Mouse (Mus musculus) right cerebral cortex, postnatal 25 days (tissue): Measurements from ENCODE around the gene Mlph.

Experiments used
- DNase-seq: peaks from one replicate; pipeline ENCODE4 v3.0.0; 2022

The Mlph gene

DNA sequence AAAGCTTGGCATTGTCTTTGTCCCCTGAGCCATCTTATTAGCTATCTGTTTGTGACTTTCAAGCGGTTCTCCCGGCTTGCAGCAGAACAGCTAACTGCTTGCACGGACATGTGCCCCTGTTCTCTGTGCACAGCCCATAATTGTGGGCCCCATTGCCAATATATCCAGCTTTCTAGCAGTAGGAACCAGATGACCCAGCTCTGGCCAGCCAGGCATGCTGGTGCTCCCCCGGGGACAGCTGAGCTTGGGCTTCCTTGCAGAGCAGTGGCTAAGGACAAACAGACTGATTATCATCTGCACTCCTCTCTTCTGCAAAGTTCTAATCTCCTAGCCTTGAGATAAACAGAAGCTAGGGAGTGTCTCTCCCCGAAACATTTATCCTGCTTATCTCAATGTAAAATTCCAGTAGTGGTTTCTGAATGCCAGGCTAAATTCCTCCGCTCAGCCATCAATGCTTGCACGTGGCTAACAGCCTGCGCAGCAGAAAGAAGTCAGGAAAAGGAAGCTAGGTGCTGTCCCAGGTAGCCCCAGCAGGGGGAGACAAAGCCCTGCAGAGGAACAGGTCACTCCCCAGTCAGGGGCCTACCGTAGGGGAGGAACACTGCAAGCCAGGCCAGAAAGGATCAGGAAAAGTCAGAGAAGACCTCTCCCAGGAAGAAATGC lies 58.2 kb downstream of the Mlph start:
- peak; percentile 92 for DNase-seq

DNA sequence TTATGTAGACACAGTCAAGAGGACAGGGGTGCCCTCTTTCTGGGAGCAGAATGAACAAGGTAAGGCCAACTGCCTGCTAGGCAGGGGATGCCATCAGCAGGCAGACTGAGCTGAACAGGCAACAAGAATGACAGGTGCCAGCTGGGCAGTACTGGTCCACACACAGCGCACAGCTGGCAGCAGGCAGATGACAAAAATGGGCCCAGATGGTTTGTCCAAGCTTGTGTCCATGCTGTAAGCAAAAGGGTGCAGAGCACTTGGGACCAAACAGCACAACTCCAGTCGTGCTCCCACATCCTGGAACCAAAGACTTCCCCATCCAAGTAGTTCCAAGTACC lies 58.7 kb downstream of the Mlph start:
- DNase-seq: no peak

DNA sequence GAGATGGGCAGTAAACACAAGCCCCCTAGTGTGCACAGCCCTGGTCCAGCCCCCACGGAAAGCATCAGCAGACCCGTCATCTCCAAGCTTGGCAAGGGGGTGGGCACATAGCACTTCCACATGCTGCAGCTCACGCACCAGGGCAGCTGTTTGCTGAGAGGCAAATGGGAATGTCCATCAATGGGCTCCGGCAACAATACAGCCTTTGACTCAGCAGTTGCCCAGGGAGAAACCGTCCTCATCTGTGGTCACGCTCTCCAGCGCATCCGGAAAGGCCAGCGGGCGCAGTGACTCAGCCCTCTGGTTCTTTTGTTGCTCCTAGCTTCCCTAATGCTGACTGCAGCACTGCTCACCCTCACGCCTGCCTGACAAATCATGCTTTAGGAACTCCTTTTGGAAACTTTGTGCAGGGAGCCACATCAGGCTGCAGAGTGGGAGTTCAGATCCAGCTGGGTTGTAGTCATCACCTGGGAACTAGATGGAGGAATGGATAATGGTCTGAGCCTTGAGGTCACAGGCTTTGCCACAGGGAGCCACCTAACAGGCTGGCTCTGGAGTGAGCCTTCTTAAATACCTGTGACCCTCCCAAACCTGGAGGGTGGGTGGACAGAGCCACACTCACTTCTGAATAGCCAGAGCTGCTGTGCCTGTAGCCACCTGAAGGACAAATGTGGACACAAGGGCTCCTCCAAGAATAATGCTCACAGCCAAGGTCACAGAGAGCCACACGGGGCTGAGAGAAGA lies 60.2 kb downstream of the Mlph start:
- DNase-seq: peak; percentile 62

DNA sequence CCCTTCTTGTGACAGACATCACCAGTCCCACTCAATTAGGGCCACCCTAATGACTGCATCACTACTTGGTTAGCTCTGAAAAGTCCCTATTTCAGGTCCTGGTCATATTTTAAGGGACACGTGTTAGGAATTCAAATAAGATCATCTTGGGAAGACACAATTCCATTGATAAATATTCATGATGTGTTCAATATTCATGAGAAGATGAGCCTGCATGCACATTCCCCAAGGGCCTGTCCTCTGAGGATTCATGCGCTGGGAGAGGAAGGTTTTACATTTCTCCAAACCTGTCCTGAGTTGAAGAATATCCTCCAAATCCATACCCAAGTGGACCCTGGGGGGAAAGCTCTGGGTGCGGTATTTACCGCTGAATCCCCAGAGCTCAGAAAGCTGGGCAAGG lies 61.1 kb downstream of the Mlph start:
- no peak for DNase-seq

DNA sequence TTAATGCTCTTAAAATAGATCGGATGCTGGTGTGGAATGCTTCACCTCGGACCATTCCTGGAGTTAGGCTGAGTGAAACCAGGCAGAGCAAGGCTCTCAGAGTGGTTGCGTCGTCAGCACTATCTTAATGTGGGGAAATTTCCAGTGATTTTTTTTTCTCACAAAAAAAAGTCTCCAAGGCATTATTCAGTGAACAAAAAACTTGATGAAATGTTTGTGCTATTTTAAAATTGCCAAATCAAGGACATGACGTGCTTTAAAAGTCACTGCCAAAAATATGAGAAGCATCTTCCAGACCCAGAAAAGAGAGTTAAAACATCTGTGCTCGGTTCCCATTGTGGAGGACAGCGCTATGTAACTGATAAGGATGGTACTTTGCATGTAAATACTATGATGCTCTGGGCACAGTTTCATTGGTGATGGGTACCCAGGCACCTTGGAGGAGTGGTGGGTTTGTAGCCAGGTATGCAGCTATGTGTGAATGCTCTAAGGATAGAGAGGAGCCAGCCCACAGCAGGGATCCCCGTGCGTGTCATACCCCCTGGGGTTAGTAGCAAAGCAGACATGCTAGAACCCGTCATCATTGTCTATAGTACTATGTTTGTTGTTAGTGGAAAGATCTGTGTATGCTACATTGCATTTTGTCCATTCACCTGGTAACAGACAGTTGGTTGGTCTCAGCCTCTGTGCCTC lies 65.9 kb downstream of the Mlph start:
- DNase-seq: no peak

DNA sequence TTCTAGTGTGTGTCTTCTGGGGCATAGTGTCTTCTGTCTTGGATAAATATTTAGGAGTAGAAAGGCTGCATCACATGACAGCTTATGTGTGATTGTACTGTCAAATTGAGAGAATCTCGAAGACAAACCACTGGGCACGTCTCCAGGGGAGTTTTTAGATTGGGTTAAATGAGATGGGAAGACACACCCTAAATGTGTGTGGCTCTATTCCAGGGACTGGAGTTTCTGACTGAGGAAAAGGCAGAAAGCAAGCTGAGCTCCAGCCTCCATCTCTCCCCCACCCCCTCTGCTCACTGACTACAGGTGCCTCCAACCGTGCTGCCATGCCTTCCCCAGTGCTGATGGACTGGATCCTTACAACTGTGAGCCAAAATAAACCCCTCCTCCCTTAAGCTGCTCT lies 66.5 kb downstream of the Mlph start:
- DNase-seq: no peak

DNA sequence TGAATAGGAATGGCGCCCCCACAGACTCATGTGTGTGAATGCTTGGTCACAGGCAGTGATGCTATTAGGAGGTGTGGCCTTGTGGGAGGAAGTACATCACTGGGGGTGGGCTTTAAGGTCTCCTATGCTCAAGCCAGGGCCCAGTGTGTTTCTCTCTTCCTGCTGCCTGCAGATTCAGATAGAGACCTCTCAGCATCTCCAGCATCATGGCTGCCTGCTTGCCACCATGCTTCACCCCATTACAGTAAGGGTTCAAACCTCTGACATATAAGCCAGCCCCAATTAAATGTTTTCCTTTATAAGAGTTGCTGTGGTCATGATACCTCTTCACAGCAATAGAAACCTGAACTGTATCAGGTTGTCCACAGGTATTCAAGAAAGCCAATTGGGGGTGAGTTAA lies 81.0 kb downstream of the Mlph start:
- DNase-seq: no peak

DNA sequence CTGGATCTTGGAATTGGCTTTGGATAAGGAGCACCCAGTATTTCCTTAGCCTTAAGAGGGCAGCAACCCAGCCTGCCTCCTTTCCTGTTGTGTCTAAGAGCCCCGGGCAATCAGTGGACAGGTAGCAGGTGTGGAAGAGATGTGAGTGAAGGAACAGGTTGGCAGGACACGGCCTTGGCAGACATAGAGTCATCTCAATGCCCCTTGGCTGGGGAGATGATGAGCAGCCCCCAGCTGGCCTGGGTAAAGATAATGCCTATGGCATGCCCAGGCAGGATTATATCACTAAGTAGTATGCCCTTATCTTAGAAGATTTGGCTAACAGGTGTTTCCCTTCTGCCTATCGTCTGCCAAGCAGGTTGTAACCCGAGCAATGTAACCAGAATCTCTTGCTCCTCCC lies 82.3 kb downstream of the Mlph start:
- DNase-seq: no peak

DNA sequence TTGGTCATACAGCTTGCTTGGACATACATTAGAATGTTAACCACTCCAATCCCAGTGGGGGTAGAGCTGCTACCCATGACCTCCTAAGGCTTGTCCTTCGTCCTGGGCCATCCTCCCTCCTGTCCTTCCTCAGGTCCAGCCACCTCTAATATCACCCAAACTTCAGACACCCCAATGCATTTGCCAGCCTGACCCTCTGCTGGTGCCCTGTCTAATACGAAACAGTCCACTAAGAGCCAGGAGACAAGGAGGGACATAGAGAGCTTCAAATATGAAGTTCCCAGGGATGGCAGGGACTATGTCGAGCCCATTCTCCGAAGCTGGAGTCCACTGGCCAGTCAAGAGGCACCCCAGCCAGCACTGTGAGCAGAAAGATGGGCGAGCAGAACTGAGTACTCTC lies 82.8 kb downstream of the Mlph start:
- DNase-seq: no peak

DNA sequence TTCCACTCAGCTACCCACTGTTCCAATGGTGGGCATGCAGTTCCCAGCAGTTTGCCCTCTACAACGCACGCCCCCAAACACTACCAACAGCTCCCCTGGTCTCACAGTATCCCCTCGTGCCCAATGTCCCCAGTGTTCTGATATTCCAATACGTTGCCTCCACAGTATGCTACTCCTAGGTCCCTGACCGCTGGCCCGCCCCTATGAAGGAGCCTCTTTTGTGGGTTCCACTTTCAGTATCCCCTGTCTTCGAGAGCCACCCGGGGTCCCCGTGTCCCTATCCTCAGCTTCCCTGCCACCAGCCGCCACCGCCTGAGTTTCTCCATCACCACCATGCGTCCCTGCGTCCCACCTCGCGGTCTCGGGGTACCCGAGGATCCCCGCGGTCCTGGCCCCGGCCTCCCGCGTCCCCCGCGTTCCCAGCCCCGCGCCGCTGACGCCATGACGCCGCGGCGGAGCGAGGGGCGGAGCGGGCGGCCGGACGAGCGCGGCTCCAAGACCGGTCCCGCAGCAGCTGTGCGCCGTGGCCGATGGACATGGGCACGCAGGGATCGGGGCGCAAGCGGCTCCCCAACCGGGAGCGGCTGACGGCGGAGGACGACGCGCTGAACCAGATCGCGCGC lies 83.5 kb downstream of the Mlph start, which contains the start of gene Lrrfip1:
Gene Lrrfip1 (plus strand): TSS at position 470 of the 623 bp plus-strand sequence.
- DNase-seq: peak; percentile 86

DNA sequence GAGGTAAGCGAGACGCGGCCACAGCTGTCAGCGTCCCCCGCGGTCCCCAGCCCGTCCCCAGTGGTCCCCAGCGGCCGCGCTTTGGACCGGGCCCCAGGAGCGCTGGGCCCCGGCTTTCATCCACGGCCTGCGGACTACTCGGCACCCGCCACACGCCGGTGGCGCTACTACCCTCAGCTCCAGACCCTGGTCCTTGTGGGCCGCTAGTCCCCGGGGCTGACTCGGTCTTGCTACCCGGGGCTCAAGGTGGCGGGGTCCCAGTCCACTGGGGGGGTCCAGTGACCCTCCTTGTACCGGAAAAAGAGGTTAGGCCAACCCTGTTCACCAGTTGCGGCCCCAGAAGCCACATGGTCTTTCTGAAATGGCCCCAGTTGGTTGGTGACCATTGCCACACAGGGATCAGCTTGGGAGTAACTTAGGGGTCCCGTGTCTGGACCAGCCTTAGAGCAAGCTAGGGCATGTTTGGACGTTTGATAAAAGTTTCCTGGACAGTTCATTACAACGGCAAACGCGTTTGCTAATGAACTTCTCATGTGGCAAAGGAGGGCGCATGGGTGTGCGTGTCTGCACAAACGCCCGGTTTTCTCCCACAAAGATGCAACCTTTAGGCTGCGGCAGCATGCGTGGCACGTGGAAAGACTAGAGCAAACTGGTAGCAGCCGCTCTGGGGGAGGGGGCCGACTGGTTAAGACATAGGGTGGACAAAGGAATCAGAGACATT lies 84.2 kb downstream of the Mlph start:
- no peak for DNase-seq

DNA sequence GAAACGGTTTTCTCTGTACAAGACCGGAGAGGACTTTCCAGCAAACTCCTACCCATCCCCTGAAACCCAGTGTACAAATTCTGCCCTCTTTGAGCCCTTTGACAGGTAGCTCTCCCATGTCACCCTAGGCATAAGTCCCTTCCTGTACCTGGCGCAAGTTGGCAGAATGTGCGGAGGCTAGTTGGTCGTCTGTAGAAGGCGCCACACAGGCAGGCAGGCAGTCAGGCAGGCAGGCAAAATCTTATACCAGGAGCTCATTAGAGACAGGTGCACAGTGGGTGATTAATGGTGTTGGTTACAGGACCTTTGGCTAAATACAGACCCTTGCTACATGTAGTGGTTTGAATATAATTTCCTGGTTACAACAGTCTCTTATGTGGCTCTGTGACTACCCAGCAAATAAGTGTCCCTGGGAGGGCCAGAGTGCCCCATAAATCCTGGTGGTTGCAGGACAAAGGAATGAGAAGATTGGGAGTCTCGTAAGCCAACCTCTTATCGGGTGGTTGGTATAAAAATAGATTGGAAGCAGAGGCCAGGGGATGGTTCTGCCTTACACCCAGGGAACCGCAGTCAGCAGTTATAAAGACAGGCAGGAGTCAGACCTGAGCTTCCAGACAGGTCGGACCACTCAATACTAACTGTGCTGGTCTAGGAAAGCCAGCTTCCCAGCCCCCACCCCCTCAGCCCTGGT lies 85.2 kb downstream of the Mlph start:
- no peak for DNase-seq
